Mouse (Mus musculus): Measurements from ENCODE around the gene Primpol.
A peak's percentile ranks its signal among the peaks of the same experiment; 100 is the strongest.

Primpol gene

DNA sequence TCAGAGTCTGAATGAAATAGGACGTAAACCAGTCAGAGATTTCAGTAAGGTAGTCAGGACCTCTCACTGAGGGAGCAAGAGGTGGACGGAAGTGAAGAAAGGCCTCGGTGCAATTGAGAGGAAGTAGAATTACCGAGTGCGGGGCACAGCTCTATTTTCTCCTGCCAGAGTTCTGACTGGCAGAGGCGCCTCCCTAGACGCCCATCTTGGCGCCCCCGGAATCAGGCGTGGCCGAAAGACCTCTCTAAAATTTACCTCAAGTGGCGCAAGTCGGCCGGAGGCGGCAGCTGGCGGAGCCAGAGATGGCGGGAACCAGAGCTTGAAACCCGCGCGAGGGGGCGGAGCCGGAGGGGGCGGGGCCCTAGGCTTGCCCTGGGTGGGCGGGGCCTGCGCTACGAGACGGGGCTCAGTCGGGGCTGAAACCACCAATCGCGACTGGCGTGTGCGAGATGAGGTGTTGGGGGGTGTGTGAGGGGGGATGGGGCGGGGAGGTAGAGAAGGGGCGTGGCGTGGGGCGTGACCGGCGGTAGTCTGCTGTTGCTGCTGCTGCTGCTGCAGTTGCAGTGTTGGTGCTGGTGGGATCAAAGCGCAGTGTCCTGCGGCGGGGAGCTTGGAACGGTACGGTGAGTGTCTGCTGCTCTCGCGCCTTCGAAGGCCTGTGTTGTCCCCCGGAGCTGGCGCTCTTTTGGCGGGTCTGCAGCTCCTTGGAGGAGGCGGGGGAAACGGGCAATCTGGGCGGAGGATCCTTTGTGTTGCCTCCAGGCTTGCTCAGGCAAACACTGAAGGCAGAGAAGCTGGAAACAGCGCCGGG lies at the start of gene Primpol, which contains the start of gene Casp3:
Gene Primpol, minus strand, starts transcription at position 334 of the 811 bp plus-strand sequence.
Gene Casp3, plus strand, starts transcription at position 413 of the 811 bp plus-strand sequence.
- peak; percentile 28 for DNase-seq (ENCODE audit: extremely low read depth, low read depth, low spot score)

DNA sequence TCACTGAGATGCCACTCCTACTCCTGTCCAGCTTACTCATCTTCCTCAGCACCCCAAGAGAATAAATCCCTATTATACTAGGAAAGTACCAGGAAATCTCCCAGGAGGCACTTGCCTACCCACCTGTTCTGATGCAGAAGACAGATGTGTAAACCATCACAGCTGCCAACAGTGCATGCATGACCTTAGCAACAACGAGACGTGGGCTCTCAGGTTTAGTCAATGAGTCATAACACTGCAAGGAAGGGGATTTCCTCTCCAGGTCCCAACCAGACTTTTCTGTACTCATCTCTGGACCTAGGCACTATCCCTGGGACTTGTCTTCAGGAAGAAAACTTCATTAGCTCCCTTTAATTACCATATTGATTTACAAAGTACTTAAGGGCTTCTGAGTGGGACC lies 38.9 kb upstream of the Primpol start:
- peak; percentile 3 for DNase-seq (ENCODE audit: extremely low read depth, low read depth, low spot score)

DNA sequence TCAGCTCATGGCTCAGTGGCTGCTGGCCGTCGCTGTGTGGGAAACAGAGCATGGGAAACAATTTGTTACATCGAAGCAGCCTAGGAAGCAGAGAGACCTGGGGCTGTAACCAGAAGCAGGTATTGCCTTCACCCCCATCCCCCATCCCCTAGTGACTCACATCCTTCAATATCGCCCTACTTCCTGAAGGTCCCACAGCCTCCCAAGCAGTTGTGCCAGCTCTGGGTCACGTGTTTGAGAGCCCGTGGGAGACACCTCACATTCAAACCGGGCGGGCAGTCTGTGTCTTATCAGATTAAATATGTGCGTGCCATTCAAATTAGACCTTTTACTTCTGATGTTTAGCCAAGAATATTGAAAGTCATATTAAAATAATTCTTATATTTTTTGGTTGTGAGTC lies 34.9 kb upstream of the Primpol start:
- DNase-seq (ENCODE audit: extremely low read depth, low read depth, low spot score), result no peak

DNA sequence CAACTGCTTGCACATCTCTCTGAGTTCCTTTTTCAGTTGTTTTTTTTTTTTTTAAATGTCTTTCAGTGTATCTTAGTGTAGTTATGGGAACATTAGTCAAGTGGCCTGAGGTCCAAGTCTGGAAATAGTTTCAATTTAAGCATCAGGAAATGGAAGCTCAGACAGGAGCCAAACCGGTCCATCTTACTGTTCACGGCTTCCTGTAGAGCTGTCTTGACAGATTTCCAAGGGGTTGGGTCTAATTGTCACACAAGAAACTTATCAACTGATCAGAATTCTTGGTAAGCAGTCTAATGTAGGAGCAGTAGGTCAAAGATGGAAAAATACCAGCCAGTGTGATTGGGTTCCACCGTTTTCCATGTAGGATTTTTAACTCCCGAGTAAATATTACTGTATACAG lies 31.4 kb upstream of the Primpol start:
- DNase-seq (ENCODE audit: extremely low read depth, low read depth, low spot score), result no peak

DNA sequence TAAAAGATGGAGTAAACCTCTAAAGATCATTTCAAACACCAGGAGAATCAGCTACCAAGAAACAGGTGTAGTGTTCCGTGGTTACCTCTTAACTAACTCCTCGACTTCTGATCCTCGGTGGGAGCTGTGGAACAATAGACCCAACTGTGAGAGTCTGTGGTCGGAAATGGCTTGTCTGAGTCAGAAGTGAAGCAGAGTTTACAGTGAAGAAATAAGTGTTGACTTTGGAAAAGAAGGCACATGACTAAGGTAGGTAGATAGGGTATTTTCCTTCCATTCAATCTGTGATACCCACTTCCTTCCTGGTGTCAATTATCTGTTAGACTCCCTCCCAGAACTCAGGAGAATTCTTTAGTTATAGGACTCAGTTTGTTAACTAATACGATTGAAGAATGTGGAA lies 24.3 kb upstream of the Primpol start:
- DNase-seq (ENCODE audit: extremely low read depth, low read depth, low spot score), result no peak

DNA sequence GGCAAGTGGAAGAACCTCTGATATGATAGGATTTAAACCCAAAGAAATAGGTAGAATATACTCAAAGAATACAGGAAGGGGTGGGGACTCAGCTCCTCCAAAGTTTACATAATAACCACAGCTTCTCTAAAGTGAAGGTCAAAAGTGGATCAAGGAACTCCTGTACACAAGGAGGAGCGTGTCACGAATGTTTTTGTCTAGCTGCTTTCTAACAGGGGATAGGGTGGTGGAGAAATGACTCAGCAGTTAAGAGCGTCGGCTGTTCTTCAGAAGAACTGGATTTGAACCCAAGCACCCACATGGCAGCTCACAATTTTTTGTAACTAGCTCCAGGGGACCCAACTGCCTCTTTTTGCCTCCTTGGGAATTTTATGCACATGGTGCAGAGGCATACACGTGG lies 22.8 kb upstream of the Primpol start:
- DNase-seq (ENCODE audit: extremely low read depth, low read depth, low spot score), result no peak

DNA sequence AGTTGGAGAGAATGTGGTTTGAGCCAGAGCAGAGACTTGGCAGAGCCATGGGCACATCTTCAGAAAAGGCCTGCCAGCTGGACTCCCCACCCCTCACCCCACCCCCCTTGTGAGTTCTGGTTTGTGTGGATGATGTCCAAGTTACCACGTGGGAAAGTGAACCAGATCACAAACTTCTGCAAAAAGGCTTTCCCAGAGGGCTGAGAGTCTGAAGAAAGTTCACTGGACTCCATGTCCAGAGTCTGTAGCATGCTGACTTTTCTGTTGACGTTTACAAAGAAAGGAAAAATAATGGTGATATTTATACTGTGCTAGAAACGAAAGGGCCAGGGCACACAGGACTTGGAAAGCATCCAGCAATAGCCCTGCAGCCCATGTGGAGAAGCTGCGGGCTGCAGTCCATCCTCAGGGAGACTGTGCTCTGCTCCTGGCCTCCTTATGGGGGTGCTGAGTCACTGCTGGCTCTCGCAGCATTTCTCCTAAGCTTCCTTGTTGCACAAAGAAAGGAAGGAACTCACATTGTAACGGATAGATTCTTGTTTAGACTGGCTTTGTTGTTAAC lies 22.1 kb upstream of the Primpol start:
- no peak for DNase-seq (ENCODE audit: extremely low read depth, low read depth, low spot score)

DNA sequence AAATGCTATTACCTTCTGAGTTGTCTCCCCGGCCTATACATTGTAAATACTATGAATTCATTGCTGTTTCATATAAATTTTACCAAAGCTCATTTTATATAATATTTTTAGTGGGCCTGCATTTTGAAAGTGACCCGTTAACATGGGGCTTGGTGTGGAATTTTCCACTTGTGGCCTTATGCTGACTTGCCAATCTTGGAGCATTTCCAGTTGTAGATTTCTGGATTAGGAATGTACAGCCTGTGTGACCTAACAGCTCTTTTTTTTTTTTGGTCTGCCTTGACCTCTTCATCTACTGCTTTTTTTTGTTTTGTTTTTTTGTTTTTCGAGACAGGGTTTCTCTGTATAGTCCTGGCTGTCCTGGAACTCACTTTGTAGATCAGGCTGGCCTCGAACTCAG lies 13.9 kb upstream of the Primpol start:
- DNase-seq (ENCODE audit: extremely low read depth, low read depth, low spot score), result no peak

DNA sequence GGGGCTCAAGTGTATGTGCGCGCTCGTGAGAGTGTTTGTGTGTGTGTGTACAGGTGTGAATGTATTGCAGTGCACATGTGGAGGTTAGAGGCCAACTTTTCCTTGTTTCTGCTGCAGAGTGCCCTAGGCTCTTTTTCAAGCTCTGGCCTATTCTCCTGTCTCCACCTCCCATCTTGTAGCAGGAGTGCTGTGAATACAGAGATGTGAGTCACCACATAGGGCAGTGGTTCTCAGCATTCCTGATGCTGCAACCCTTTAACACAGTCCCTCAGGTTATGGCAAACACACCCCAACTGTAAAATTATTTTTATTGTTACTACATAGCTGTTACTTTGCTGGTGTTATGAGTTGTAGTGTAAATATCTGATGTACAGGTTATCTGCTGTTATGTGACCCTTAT lies 13.4 kb upstream of the Primpol start:
- DNase-seq (ENCODE audit: extremely low read depth, low read depth, low spot score), result no peak

DNA sequence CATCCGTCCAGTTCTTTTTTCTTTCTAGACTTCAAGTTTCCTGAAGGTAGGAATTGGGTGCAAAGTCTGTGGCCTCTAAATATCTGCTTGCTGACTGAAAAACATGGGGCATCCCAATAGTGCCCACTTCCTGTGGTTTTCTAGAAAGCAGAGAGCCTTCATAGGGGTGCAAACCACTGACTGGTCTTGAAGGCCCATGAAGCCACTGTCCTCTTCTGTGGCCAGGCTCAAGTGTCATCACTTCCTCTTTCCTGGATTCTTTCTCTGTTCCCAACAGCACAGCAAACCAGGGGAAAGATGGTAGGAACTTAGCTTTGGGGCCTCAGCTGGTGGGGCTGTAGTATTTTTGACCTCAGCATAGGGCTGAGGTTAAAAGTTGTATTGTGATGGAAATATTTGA lies 11.6 kb upstream of the Primpol start:
- no peak for DNase-seq (ENCODE audit: extremely low read depth, low read depth, low spot score)

DNA sequence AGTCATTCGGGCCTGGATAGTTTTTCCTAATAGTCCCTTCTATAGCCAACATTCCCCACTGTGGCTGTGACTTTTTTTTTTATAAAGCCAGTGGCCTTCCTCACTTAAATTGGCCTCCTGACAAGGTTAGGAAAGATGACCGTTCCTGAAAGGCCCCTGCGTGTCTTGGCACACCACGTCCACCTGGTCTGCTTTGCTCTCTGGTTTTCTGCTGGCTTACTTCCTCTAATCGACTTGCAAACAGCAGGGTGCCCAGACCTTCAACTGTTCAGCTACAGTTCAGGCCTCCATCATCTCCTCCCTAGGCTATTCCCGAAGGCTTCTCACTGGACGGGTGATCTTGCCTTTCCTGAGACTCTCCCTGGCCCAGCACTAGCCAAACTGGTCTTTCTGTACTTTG lies 10.9 kb upstream of the Primpol start:
- no peak for DNase-seq (ENCODE audit: extremely low read depth, low read depth, low spot score)

DNA sequence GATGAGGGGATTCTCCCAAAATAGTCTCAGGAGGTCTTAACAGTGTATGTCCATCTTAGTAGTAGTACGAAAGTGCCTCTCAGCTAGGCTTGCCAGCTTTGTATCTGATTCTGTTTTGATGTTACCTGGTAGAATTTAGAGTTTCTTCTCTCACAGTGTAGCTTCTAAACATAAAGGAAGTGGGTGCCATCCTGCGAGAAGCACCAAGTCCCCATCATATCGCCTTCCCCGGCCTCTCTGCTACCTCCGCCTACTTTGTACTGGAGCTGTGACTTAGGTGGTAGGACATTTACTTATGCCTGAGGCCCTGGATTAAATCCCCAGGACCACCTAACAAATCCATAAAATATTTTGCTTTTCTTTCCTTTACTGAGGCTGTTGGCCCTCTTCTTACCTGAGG lies 9.6 kb upstream of the Primpol start:
- DNase-seq (ENCODE audit: extremely low read depth, low read depth, low spot score), result no peak

DNA sequence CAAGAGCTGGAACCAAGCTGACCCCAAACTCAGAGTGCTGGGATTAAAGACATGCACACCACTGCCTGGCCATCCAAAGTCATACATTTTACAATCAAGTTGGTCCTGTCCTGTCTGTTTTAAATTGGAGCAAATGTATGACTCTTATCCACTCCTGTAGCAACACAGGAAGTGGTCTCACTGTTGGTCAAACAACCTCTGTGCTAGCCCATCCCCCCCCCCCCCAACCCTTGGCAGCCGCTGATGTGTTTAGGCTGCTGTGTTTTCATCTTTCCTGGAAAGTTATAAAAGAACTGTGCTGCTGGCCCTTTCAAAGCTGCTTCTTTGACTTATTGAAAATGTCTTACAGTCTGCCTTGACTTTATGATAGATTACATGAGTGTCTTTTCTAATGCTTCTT lies 8.2 kb upstream of the Primpol start:
- no peak for DNase-seq (ENCODE audit: extremely low read depth, low read depth, low spot score)

DNA sequence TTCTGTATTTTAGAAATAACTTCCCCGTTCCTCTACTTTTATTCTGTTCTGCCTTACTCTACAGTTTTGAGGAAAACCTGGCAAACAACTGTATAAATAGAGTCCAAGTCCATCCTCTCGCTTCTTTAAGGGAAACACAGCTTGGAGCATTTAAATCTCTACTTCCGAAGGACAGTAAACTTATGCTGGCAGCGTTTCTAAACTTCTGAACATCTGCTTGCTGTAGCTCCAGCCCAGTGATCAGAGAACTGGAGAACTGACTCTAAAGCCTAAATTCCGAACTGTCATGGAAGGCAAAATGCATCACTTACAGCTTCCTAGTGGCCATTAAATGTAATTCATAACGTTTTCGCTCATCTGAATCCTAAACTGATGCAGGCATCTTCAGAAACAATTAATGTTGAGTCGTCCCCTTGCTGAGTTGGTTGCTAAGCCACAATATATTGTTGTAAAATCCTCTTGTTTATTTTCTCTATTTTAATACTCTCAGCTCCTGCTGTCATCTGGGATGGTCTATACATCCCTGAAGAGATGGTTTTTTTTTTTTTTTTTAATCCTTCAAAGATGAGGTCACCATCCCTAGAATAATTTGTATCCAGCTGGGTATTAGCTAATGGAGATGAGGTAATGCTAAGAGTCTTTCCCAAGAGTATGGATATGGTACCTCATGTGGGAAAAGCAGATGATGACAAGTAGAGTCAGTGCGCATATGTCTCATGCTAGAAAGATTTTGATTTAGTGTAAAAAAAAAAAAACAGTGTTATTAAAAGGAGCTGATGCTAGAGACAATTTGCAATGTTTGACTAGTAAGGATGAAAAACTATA lies 5.6 kb upstream of the Primpol start:
- DNase-seq (ENCODE audit: extremely low read depth, low read depth, low spot score), result no peak

DNA sequence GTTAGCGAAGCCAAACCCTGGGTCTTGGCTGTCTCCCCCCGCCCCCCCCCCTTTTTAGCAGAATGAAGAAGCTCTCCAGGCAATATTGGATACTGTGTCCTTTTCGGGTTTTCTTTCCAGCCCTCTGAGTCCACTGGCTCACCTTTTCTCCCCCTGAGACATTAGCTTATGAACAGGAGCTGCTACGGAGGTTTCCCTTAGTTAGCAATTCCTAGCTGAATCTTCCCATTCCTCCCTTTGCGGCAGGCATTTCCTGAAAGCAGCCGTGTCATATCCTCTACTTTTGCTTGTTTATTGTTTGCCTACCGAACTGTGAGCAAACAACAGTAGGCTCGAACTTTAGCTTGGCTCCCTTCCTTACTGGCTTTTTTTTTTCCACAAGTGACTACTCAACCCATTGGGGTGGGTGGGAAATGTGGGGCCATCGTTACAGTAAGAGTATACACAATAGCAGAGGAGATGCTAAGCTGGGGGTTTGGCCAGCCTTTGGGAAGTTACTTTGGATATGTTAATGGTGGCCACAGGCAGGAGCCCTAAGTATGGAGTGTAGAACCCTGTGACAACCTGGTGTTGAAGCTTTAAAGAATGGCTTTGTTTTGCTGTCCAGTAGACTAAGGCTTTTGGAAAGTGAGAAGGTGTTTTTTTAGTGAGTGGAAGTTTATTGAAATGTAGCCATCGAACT lies 1.8 kb upstream of the Primpol start:
- DNase-seq (ENCODE audit: extremely low read depth, low read depth, low spot score), result no peak

DNA sequence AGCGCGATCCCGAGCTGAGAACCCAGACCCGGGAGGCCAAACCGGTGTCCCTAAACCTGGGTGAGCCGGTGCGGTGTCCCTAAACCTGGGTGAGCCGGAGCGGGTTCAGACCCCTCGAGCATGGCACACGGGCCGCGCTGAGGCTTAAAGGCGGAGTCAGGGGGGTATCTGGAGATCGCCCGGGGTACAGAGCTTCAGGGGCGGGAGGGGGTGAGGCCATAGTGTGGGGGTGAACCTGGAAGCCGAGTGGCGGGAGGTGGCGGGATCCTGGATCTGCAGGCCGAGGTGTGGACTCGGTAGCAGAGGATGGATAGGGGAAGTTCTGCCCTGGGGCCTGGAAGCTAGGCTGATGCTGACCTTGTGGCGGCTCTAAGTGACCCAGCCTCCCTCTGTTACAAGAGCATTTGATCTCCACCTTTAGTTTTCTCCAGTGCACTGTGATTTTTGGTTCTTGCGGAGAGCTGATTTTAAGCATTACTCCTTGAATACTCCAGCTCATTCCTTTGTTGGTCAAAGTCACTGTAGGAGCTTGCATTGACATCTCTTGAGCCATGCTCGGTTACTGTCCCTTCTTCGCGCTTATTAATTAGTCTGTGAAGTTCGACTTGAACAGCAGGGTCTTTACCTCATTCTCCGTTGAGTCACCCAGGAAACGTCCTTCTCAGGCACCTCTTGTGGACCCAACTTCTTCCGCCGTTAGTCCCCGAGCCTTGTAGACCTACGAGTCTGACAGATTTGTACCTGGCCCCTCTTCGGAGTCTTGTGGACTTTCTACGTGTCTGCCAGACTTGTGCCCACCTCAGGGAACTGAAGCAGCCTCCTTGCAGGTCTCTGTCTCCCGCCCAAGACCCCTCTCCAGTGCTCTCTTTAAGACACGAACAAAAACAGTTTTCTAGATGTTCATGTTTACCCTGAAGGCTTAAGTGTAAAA lies 943 bp upstream of the Primpol start:
- DNase-seq (ENCODE audit: extremely low read depth, low read depth, low spot score), result no peak

DNA sequence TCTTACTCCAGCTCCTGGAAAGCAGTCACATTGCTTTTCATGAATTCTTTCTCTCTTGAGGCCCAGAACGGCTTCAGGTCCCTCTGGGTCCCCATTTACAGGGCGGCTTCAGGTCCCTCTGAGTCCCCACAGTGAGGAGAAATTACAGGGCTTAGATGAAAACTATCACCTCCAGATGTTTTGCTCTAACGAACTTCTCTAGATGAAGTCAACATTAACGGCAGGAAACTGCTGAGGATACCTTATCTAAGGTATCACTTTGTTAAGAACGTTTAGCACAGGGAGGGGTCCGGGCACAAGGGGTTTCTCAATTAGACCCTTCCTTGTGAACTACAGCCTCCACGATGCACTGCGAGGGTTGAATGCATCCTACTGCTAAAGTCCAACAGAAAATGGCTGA lies 1.1 kb downstream of the Primpol start:
- DNase-seq (ENCODE audit: extremely low read depth, low read depth, low spot score), result no peak

DNA sequence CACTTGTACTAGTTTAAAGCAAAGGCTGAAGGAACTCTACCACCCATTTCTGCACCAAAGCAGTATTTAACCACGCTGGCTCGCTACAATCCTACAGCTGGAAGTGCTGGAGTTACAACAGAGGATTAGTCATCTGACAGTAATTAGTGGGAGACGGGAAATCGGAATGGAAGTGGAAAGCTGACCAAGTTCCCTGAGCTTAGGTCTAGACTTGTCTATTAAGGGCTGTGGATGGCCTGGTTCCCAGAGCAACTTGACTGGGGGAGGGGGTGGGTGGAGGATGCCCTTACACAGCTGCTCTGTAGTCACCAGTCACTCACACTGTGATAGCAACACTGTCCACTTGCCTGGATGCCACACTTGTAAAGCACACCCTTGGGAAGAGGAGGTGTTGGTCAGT lies 3.6 kb downstream of the Primpol start:
- DNase-seq (ENCODE audit: extremely low read depth, low read depth, low spot score), result no peak

DNA sequence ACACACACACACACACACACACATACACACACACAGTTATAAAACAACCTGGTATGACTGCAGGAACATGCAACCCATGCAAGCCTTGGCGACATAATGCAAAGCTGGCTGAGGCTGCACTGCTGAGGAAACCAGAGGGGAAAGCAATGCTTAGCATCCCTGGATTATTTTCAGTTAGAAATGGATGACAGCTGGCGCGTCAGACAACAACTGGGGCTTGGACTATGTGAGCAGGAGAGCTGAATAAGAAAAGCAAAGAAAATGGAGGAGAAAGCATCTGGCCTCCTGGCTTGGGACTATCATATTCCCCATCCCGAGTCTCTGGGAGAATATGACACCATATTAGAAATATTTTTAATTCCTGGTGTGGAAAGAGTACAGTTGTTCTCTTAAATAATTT lies 4.1 kb downstream of the Primpol start:
- no peak for DNase-seq (ENCODE audit: extremely low read depth, low read depth, low spot score)

DNA sequence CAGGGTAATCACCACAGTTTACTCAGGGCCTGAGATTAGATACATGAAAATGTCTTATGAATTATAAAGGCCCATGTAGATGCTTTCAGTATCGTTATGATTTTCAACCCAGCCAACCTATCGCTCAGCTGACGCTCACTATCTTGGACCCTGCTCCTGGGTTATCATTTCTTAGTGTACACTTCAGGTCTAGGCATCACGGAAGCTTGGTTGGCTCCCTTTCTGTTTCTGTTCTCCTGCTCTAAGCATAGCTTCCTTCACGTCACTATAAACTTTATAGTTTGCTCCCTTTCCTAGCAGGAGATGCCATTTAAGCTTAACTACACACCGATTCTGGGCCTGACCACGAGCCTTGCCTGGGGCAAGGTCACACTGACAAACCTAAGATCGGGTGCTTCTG lies 5.5 kb downstream of the Primpol start:
- no peak for DNase-seq (ENCODE audit: extremely low read depth, low read depth, low spot score)

Measured in fat pad, adult 2 months (tissue).